Mouse (Mus musculus): Measurements from ENCODE around the gene Dhrs13.
"Not testable (repeated sequence)": the region's sequence is repeated elsewhere in the genome, so short reads cannot be mapped to it uniquely, and the experiment has no call there.

Dhrs13 gene

GRCm38 (mm10) chr11:78042290-78042870 lies 10.3 kb downstream of the Dhrs13 start:
- DNase-seq (ENCODE audit: low spot score) = not testable (repeated sequence)

- DNase-seq (ENCODE audit: low spot score) = no peak
Measured at GRCm38 (mm10) chr11:78044758-78045251, 12.7 kb downstream of the Dhrs13 start.

GRCm38 (mm10) chr11:78048637-78049036 lies 16.6 kb downstream of the Dhrs13 start:
- not testable (repeated sequence) for DNase-seq (ENCODE audit: low spot score)

- DNase-seq (ENCODE audit: low spot score) = no peak
Measured at GRCm38 (mm10) chr11:78053078-78053477, 21.0 kb downstream of the Dhrs13 start.

- DNase-seq (ENCODE audit: low spot score) = no peak
Measured at GRCm38 (mm10) chr11:78056946-78057345, 24.9 kb downstream of the Dhrs13 start.

GRCm38 (mm10) chr11:78059833-78060757 lies 28.0 kb downstream of the Dhrs13 start:
- DNase-seq (ENCODE audit: low spot score) = peak; percentile 78

- no peak for DNase-seq (ENCODE audit: low spot score)
Measured at GRCm38 (mm10) chr11:78062563-78062962, 30.5 kb downstream of the Dhrs13 start.

GRCm38 (mm10) chr11:78065906-78066305 lies 33.8 kb downstream of the Dhrs13 start:
- DNase-seq (ENCODE audit: low spot score) = no peak

GRCm38 (mm10) chr11:78066641-78067040 lies 34.6 kb downstream of the Dhrs13 start:
- DNase-seq (ENCODE audit: low spot score) = no peak

GRCm38 (mm10) chr11:78067566-78067965 lies 35.5 kb downstream of the Dhrs13 start:
- no peak for DNase-seq (ENCODE audit: low spot score)

- DNase-seq (ENCODE audit: low spot score) = no peak
Measured at GRCm38 (mm10) chr11:78069130-78069529, 37.0 kb downstream of the Dhrs13 start.

GRCm38 (mm10) chr11:78069646-78070045 lies 37.6 kb downstream of the Dhrs13 start:
- DNase-seq (ENCODE audit: low spot score) = no peak

GRCm38 (mm10) chr11:78071938-78072337 lies 39.9 kb downstream of the Dhrs13 start:
- no peak for DNase-seq (ENCODE audit: low spot score)

- DNase-seq (ENCODE audit: low spot score) = no peak
Measured at GRCm38 (mm10) chr11:78072425-78073130, 40.5 kb downstream of the Dhrs13 start.

GRCm38 (mm10) chr11:78073577-78074276 lies 41.6 kb downstream of the Dhrs13 start:
- no peak for DNase-seq (ENCODE audit: low spot score)

- no peak for DNase-seq (ENCODE audit: low spot score)
Measured at GRCm38 (mm10) chr11:78074277-78074652, 42.2 kb downstream of the Dhrs13 start.

- DNase-seq (ENCODE audit: low spot score) = no peak
Measured at GRCm38 (mm10) chr11:78074666-78075065, 42.6 kb downstream of the Dhrs13 start.

GRCm38 (mm10) chr11:78079961-78080921 lies 48.2 kb downstream of the Dhrs13 start, which contains the start of gene Eral1:
TSS of gene Eral1 (minus strand) at chr11:78080383.
- DNase-seq (ENCODE audit: low spot score) = peak; percentile 96

- no peak for DNase-seq (ENCODE audit: low spot score)
Measured at GRCm38 (mm10) chr11:78083595-78083994, 51.5 kb downstream of the Dhrs13 start.

GRCm38 (mm10) chr11:78086925-78087479 lies 54.9 kb downstream of the Dhrs13 start:
- no peak for DNase-seq (ENCODE audit: low spot score)

Data from embryo, embryonic 10 days (tissue).